Mouse (Mus musculus): ENCODE measurements around the gene Zscan4f. TPM values are rescaled to one million over a fixed set of nuclear protein-coding genes. Genes with fewer than 3 reads are reported as not detected.

Gene Zscan4f
- polyA plus RNA-seq (2012; rRNA removed), result not detected in 2 replicates

DNA sequence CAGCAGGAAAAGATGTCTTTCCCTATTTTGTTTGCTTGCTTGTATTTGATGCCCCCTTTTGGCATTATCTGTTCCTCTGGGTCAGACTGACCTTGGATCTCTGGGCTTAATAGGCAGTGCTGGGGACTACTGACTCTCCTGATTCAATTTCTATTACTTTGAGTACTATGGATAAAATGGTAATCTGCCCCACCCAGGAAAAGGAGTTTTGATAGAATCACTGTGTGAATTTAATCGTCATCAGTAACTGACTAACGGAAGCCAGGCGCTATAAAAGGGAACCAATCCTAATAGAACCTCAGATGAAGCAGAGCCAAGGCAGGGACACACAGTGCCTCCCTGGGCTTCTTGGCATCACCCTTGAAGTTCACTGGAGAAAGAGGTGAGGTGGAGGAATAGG is at the start of gene Zscan4f:
TSS of gene Zscan4f (plus strand) at position 301 of the 400 bp plus-strand sequence.

Other genes starting within 250 kb of the Zscan4f start
- not detected in 2 replicates for gene Zscan4d, start 231.8 kb upstream of the Zscan4f start, polyA plus RNA-seq (2012; rRNA removed)
- not detected in 2 replicates for gene Zscan4e, start 87.2 kb upstream of the Zscan4f start, polyA plus RNA-seq (2012; rRNA removed)
- not detected in 2 replicates for gene Zscan4-ps2, start 116.4 kb downstream of the Zscan4f start, polyA plus RNA-seq (2012; rRNA removed)
- not detected in 2 replicates for gene Zscan4-ps3, start 211.4 kb downstream of the Zscan4f start, polyA plus RNA-seq (2012; rRNA removed)